Mouse (Mus musculus) E14TG2a.4 (cell line): ENCODE data around the gene Vtn.

Experiments
- CTCF ChIP-seq: conservative IDR thresholded peaks from 2 replicates; pipeline ENCODE4 v1.5.1; 2014; ENCODE audit warnings: low read length
- NANOG ChIP-seq: IDR thresholded peaks from 2 replicates; pipeline ENCODE4 v1.6.1; 2014; ENCODE audit warnings: borderline replicate concordance, low read length, mixed read lengths
- POU5F1 ChIP-seq: IDR thresholded peaks from 2 replicates; pipeline ENCODE4 v1.6.1; 2014; ENCODE audit warnings: low read length, borderline replicate concordance

- no peak for TF ChIP-seq CTCF
- no peak for TF ChIP-seq NANOG
- no peak for TF ChIP-seq POU5F1
Observed at GRCm38 (mm10) chr11:78531046-78531445, 32.2 kb downstream of the Vtn start.
